Mouse (Mus musculus) thymus, postnatal 14 days (tissue): ENCODE results near the gene Hivep2.

ENCODE experiments used
- DNase-seq: peaks from one replicate; pipeline ENCODE4 v3.0.0; 2021

Hivep2 gene

DNA sequence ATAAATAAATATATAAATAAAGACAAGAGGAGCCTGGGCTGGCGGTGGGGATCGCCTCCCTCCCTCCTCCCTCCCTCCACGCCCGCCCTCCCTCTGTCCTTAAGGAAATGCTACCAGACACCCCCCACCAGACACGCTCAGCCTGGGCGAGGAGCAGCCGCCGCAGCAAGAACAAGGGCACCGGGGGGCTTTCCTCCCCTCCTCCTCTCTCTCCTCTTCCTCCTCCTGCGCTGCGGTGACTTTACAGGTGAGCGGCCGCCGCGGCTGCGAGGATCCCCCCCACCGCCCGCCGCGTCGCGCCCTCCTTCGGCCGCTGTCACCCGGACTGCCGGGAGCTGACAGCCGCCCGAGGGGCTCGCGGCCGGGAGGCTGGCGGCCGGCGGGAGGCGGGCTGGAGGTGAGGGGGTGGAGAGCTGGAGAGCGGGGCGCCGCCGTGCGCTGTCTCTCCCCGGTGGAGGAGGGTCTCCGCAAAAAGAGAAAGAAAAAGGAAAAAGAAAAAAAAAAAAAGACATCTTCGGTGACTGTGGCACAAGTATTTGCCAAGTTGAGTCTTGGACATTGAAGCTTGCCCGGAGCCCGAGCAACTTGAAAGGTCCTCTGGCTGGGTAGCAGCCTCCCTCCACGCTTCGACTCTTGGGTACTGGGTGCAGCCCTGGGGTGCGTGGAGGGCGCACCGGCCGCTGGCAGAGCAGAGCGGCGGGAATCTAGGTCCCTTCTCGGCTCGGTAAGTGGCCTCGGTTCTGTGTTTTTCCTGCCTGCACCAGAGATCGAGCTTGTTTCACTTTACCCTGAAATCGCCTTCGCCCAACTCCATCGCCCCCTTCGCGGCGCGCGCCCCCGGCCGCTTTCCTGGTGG lies at the start of gene Hivep2:
Gene Hivep2, plus strand, starts transcription at position 102 of the 856 bp plus-strand sequence.
- peak; percentile 84 for DNase-seq

DNA sequence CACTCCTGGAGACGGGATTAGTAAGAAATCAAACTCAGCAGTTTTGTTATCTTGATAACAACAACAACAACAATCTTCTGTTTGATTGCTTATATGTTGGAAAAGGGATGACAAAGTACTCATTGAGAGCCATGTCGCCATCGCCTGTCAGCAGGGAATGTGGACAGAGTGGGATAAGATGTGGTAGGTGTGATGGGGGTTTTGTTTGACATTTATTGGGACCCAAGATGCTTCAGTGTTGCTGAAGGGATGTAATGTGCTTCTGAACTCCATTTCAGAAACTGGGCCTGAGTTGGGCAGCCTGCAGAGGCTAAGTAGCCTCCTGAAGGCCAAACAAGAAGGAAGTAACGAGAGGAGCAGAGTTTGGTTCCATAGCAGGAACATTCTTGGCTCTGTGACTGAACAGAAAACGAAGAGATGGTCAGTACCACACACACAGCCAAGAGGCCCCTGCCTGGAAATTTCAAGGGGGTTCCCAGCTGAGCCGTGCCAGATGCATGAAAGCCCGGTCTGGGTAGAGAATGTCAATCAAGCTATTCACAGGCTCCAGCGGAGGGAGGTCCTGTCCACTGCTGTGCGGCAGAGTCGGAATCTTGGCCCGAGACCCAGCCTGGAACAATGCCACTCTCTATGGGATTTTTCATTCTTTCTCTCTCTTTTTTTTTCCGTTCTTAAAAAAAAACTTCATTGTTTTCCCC lies 49.1 kb upstream of the Hivep2 start:
- no peak for DNase-seq

DNA sequence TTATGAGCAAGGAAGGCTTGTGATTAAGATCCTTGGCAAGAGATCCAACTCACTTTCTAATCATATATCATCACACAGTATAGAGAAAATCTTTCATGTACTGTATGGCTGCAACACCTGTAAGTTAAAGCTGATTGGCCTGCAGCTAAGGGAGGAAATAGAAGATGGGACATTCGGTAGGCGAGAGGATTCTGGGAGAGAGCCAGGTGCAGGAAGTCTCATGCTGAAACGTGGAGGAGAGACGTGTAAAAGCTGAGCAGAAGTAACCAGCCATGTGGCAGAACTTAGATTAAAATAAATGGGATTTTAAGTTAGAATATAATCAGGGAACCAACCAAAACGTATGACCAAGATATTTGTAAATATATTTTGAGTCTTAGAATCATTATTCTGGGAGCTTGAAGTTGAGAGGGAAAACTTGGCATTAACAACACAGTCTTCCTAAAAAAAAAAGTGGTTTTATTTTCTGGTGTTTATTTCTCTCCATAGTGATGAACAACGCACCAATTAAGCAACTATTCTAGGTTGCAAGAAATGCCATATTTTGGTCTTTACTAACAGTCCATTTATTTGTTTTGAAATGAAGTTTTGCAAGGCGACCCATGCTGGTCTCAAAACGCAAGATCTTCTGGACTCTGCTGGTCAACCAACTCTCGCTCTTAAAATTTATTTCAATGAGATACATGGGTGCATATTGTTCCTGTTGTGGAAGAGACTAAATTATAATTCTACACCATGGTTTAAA lies 44.1 kb upstream of the Hivep2 start:
- DNase-seq, result no peak

DNA sequence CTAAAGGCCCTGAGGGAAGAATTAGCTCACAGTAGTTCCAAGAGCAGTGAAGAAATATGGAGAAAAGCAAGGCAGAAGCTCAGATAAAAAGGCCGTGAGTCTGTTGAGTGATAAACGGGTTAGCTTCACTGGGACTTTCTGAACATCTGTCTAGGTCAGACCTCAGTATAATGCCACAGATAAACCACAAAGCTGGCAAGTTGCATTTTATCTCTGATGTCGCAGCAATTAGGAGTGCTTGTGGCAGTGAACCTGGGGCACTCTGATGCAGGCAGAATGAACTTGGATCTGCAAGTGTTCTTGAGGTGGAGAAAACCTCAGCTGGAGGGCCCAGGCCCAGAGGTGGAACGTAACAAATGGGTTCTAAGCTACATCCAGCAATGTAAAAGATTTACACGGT lies 36.6 kb upstream of the Hivep2 start:
- peak; percentile 34 for DNase-seq

DNA sequence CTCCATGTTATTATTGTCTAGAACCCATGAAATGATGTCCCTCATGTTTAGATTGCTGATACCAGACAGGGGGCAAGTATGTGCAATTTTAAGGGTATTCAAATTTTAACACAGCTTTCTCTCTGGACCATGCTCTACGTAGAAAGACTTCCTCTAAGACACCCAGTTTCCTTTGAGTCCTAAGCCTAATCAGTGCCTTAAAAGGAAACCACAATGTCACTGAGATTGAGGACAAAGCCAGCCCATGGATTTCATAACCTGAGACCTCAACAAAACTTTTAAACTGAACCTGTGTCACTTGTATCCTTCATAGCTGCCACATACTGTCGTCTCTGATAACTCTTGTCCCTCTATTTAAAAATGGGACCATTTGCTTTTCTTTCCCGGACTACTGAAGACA lies 33.7 kb upstream of the Hivep2 start:
- DNase-seq, result no peak

DNA sequence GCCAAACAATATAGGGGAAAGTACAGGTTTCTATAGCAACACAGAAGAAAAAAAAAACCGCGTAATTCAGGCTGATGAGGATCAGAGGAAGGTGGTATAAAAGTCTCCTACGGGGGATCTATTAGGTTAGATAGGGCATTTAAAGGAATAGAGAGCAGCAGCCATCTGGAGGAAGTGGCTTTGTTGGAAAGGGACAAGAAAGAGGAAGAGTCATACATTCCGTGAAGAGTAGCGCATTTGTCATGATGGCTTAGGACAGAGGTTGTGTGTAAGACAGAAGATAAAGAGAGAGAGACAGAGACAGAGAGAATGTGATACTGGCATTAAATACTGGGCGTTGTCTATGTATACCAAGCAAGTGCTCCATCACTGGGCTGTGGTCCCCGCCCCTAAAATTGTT lies 32.6 kb upstream of the Hivep2 start:
- no peak for DNase-seq

DNA sequence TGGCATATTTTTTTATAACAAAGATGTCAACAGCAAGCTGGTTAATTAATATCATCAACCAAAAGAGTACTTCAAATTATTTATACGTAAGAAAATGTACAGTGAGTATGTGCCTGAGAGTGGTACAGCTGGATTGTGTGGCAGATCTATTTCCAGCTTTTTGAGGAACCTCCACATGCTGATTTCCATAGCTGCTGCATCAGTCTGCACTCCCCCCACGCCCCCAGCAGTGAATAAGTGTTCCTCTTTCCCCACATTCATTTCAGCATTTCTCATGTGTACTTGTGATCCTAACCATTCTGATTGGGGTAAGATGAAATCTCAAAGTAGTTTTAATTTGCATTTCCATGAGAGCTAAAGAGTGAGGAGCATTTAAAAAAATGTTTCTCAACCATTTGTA lies 30.2 kb upstream of the Hivep2 start:
- no peak for DNase-seq

DNA sequence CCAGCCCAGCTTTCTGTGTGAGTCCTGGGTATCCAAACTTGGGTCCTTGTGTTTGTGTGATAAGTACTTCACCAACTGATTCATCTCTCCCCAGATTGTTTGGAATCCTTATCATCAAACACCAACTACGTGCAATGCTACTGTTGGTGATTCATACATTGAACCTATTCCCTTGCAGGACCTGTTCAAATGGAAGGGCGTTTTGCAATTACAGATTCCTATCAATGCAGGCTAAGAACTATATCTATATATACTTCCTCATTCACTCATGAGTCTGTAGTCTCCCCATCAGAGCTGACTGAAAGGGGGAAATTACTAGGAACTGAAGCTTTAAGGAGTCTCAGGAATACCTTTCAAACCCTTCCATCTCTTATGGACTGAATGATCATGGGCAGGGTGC lies 24.5 kb upstream of the Hivep2 start:
- no peak for DNase-seq

DNA sequence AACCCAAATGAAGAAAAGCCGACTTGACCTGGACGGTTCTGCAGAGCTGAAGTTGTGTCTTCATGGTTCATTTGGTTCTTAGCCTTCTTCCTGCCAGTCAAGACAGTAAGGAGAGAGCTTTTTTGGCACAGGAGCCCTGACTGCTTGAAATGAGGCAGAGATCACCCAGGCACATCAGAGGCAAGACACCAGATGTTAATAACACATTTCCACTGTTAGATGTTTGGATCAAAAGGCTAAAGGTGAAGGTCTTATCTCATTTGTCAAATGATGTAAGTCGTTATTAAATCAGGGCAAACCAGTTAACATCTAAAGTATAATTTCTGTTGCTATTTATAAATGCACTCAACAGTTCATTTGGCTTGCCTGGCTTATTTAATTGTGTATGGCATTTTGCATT lies 22.2 kb upstream of the Hivep2 start:
- no peak for DNase-seq

DNA sequence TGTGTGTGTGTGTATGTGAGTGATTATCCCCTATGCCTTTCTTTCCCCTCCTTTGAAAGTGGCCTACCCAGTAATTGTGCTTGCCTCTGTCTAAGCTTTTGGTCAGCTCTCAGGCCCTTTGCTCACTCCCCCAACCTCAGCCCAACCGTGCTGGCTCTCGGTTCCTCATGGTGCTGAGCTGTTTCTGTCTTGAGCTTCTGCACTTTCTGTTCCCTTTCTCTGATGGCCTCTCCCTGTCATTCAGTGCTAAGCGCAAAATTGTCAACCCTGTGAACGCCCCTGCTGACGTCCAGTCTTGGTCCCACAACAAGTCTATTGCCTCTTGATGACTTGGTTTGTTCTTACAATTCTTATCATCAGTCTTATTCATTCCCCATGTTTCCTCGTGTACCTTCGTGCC lies 19.4 kb upstream of the Hivep2 start:
- DNase-seq, result no peak

DNA sequence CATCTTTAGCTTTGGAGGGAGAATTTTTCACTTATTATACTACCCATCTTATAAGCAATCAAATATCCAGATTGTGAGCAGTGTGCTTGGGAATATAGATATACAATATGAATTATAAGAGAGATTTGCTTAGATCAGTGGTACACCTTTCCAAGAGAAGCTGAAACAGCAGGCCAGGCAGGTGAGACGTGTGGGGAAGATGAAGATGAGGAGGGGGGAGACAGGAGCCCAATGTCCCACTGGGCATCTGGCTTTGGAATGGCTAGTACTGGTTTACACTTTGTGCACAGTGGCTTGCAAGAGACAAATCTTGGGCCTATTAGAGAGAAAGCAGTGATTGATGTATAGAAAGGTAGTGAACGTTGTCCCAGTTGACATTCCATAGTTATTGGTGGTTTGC lies 2.9 kb upstream of the Hivep2 start:
- no peak for DNase-seq

DNA sequence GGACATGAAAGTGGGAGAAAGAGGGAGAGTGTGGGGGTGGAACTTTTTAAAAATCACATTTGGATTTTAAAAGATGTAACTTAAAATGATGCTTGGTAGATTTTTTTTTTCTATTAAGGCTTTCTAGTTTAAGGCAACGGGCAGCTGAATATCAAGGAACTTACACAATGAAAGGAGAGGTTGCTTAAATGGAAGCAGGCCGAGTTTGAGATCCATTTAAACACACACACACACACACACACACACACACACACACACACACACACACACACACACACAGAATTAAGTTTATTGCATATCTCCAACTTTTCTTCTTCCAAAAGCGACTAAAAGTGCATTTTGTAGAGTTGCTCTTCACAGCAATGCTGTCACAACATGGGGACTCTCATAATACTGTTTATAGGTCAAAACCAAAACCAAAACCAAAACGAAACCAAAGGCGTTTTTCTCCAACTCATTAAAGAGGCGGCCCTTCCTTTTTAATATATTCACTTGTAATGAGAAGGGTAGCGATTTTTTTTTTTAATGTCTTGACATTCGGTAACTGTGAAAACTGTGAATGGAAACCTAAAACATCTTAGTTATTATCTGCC lies 1.9 kb upstream of the Hivep2 start:
- DNase-seq, result no peak

DNA sequence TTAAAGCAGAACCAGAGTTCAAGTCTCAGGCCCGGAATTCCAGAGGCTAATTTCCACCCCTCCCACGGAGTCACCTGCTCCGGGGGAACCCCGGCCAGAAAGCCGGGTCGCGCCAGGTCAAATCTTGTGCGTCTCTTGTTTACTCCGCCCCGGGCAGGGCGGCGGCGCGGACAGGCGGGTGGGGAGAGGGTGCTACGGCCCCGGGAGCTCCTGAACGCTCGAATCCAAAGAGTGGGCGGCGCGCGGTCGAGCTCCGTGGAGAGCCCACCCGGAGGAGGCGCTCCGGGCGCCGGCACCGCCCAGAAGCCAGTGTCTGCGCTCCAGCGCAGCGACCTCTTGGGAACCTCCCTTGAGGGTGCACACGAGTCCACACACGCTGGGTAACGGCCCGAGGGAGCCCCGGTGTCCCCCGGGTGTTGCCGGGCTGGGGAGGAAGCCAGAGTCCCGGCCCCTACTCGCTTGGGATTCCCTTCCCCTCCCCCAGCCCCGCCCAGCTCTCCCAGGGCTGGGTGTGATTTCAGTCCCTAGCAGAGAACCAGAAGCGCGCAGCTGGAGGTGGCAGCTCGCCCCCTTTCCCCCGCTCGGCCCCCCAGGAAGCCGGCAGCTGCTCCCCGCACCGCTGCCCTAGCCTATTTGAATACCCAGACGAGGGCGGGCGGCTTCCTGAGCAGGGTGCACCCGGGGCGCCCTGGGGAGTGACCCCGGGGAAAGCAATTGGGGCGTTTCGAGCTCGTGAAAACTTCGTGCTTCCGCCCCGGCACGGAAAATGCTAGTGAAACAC lies 1.2 kb upstream of the Hivep2 start:
- peak; percentile 93 for DNase-seq

DNA sequence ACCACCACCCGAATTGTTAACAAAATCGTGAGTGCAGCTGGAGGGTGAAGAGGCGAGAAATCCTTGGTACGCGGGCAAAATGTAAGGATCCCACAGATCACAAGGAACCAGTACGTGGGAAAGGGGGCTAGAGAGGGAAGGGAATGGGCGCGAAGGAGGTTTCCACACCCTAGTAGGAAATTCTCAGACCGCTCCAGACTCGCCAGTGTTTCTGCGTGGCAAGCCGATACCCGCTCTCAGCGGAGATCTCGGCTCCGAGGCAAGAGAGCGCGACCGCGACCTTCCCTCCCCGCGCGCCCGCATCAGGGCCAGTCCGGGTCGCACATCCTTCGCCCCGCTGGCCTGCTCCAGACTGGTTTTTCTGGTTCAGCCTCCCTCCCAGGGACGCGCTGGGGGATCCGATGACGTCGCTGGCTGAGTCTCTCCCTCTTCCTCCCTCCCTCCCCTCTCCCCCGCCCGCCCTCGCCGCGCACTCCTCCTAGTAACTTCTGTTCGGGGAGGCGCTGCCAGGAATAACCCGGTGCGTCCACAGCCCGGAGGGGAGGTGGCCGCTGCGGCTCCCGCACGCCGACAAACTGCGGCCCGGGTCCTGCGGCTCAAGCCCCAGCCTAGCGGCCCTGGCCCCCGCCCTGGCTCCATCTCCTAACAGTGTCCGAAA lies 430 bp upstream of the Hivep2 start:
- DNase-seq, result peak; percentile 89

DNA sequence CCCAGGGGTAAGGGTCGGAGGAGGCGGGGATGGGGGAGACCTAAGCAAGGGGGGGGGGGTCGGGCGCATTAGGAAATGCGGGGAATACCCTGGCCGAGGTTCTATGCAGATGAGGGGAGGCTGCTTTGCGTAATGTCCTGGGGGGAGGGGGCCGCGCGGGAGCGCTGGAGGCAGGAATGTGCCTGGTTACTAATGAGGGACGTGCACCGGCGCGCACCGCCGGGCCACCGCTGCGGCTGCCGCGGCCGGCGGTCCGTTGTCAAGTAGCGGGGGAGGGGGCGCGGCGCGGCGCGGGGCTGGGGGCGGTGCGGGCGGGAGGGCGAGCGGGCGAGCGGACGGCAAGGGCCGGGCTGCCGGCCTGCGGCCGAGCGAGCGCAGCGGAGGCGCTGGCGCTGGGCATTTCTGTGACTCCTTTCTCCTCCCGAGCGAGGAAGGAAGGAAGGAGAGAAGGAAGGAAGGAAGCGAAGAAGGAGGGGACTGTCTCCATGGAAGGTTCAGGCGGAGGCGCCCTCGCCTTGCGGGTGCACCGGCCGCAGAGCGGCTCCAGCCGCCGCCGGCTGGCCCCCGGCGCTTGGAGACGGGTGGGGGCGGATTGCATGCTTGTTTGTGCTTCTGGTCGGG lies 1.1 kb downstream of the Hivep2 start:
- peak; percentile 78 for DNase-seq

DNA sequence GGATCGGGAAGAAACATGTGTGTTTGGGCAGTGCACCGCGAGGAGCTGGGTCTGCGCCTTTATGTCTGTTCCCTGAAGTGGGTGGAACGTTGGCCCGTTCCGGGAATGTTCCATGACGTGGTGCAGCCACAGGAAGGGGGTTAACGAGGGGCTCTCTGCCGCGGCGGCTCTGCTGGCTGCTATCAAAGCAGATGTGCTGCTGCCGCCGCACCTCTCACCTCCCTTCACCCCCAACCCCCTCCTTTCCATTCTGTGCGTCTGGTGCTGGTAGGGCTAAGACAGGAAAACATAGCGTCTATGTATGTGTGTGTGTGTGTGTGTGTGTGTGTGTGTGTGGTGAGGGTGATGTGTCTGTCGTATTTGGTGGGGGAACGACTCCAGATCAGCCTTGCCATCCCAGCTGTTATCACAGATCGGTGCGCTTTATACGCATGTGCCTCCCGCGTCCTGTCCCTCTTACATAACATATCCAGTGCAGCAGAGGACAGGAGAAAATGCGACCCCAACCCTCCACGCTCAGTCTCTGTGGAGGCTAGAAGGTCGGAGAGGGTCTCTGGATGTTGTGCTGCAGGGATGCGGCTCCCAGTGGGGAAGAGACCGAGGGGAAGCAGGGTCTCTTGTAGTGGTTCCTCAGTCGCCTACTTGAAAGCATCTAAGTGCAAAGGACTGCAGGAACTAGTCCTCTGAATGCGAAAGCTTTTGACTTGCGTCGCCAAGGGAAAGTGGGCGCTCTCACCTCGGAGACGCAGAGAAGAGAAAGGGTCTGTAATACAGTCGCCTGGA lies 1.8 kb downstream of the Hivep2 start:
- DNase-seq, result peak; percentile 94

DNA sequence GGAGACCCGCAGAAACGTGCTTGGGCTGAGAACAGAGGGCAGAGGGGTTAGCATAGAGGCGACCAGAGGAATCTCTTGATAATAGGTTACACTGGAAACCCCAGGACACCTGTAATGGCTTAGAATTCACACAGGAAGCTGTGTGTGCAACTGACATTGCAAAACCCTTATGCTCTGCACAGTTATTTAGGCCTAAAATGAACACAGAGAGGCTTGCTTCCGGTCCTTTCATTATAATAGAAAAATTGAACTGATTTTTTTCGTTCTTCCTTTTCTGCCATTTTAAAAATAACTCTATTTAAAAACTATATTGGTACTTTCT lies 2.3 kb downstream of the Hivep2 start:
- DNase-seq, result no peak

DNA sequence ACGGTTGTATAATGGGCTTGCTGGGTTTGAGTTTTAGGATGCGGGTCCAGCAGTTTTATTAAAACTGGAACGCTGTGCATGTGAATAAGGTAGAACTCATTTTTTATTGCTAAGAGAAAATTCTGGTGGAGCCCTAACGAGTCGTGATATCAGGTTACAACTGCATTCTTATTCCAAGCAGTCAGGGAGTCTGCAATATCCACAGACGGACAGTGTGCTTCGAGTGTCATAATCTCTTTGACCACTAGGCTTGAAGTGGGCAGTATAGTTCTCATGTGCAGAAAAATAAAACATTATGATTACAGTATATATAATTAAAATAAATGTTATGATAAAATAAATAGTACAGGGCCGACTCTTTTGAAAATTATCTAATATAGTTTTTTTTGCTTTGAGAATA lies 3.1 kb downstream of the Hivep2 start:
- DNase-seq, result peak; percentile 36

DNA sequence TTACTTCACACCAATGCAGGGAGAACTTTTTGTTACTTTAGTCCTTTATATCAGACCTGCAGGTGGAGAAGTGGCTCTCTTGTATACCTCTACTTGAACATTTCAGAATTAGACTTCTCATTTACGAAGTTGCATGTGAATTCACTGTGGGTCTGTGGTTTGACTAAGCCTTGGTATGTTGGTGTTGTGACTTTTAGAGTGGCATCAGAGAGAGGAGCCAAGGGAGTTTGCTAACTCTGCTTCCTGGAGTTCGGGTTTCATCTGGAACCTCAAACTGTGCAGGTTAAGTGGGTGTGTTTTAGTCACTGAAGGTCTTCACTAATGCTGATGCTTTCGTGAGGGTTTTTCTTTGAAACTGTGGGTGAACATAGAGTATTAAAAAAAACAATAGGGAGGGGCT lies 4.4 kb downstream of the Hivep2 start:
- DNase-seq, result no peak

DNA sequence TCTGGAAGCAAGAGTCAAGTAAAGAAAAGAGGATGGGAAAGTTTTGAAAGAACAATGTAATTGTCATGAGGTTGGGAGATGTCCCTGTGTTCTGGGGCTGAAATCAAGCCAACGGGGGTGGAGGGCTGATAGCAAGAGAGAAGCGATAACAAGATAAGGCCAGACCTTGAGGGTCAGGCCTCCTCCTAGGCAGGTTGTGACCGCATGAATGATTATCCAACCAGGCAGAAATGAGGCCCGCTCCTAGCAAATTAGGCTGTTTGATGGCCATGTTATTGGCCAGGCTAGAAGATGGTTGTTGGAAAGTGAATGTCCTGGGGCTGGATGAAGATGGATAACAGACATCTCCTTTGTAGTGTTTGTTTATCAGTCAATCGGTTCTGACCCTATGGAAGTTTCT lies 5.4 kb downstream of the Hivep2 start:
- no peak for DNase-seq
